Mouse (Mus musculus): Measurements from ENCODE around the gene Spata6. TPM values are rescaled to one million over a fixed set of nuclear protein-coding genes. Genes with fewer than 3 reads are reported as not detected.

Gene Spata6
- polyA plus RNA-seq (2015; fragmentation: Nextera tagmentation; extraction: Ambion mirVana), result 2.9 and 3.0 TPM in 2 replicates

GRCm38 (mm10) chr4:111719776-111720661 lies at the start of gene Spata6:
Gene Spata6, plus strand, starts transcription at chr4:111719984.
- peak within 1 kb of the TSS; percentile 62 for H3K9ac ChIP-seq (ENCODE audit: low read depth, low read length)
- H3K27ac ChIP-seq (ENCODE audit: low read length), result peak within 1 kb of the TSS; percentile 71
- H3K27me3 ChIP-seq (ENCODE audit: control insufficient read depth, insufficient read depth, low read depth, low read length), result no peaks in the 10 kb centered on the region
- no peaks in the 10 kb centered on the region for H3K9me3 ChIP-seq (replicated peaks; ENCODE audit: control insufficient read depth, low read length)
- peak; percentile 96 for ATAC-seq (ENCODE audit: low read depth)
- peak within 1 kb of the TSS; percentile 69 for H3K4me3 ChIP-seq (ENCODE audit: low read depth, low read length)
- H3K4me1 ChIP-seq (ENCODE audit: control insufficient read depth, low read depth, low read length), result peaks cover 2% of the 10 kb centered on the region; the same call in 1 of the 2 replicates
- 1% methylated on average over 50 of the region's 50 CpGs for WGBS (ENCODE audit: insufficient replicate concordance)
- peak within 1 kb of the TSS; percentile 79 for H3K4me2 ChIP-seq (ENCODE audit: low read depth, low read length)
- H3K36me3 ChIP-seq (ENCODE audit: control insufficient read depth, insufficient read depth), result no peaks in the 10 kb centered on the region

GRCm38 (mm10) chr4:111670566-111671421 lies 49.0 kb upstream of the Spata6 start:
- Histone ChIP-seq H3K36me3 (ENCODE audit: control insufficient read depth, insufficient read depth) (no peaks in the 10 kb centered on the region), H3K9me3 (replicated peaks; ENCODE audit: control insufficient read depth, low read length) (no peaks in the 10 kb centered on the region), H3K4me1 (ENCODE audit: control insufficient read depth, low read depth, low read length) (no peaks in the 10 kb centered on the region), H3K4me2 (ENCODE audit: low read depth, low read length) (no peak overlapping the region), H3K4me3 (ENCODE audit: low read depth, low read length) (no peak overlapping the region), H3K27me3 (ENCODE audit: control insufficient read depth, insufficient read depth, low read depth, low read length) (no peaks in the 10 kb centered on the region), H3K27ac (ENCODE audit: low read length) (no peak overlapping the region), H3K9ac (ENCODE audit: low read depth, low read length) (no peak overlapping the region)
- WGBS (ENCODE audit: insufficient replicate concordance), result 33% methylated on average over 12 of the region's 12 CpGs
- no peak for ATAC-seq (ENCODE audit: low read depth)

GRCm38 (mm10) chr4:111671440-111671839 lies 48.3 kb upstream of the Spata6 start:
- Histone ChIP-seq H3K9ac (ENCODE audit: low read depth, low read length) (no peak overlapping the region), H3K4me2 (ENCODE audit: low read depth, low read length) (no peak overlapping the region), H3K4me3 (ENCODE audit: low read depth, low read length) (no peak overlapping the region), H3K36me3 (ENCODE audit: control insufficient read depth, insufficient read depth) (no peaks in the 10 kb centered on the region), H3K27me3 (ENCODE audit: control insufficient read depth, insufficient read depth, low read depth, low read length) (no peaks in the 10 kb centered on the region), H3K27ac (ENCODE audit: low read length) (no peak overlapping the region), H3K4me1 (ENCODE audit: control insufficient read depth, low read depth, low read length) (no peaks in the 10 kb centered on the region), H3K9me3 (replicated peaks; ENCODE audit: control insufficient read depth, low read length) (no peaks in the 10 kb centered on the region)
- no peak for ATAC-seq (ENCODE audit: low read depth)
- WGBS (ENCODE audit: insufficient replicate concordance), result 41% methylated on average over 4 of the region's 4 CpGs

GRCm38 (mm10) chr4:111673904-111674303 lies 45.9 kb upstream of the Spata6 start:
- no peak for ATAC-seq (ENCODE audit: low read depth)
- Histone ChIP-seq H3K4me3 (ENCODE audit: low read depth, low read length) (no peak overlapping the region), H3K9ac (ENCODE audit: low read depth, low read length) (no peak overlapping the region), H3K9me3 (replicated peaks; ENCODE audit: control insufficient read depth, low read length) (no peaks in the 10 kb centered on the region), H3K27me3 (ENCODE audit: control insufficient read depth, insufficient read depth, low read depth, low read length) (no peaks in the 10 kb centered on the region), H3K4me1 (ENCODE audit: control insufficient read depth, low read depth, low read length) (no peaks in the 10 kb centered on the region), H3K36me3 (ENCODE audit: control insufficient read depth, insufficient read depth) (no peaks in the 10 kb centered on the region), H3K4me2 (ENCODE audit: low read depth, low read length) (no peak overlapping the region), H3K27ac (ENCODE audit: low read length) (no peak overlapping the region)

GRCm38 (mm10) chr4:111681926-111682325 lies 37.9 kb upstream of the Spata6 start:
- Histone ChIP-seq H3K4me1 (ENCODE audit: control insufficient read depth, low read depth, low read length) (no peaks in the 10 kb centered on the region), H3K27me3 (ENCODE audit: control insufficient read depth, insufficient read depth, low read depth, low read length) (no peaks in the 10 kb centered on the region), H3K36me3 (ENCODE audit: control insufficient read depth, insufficient read depth) (no peaks in the 10 kb centered on the region), H3K27ac (ENCODE audit: low read length) (no peak overlapping the region), H3K9me3 (replicated peaks; ENCODE audit: control insufficient read depth, low read length) (no peaks in the 10 kb centered on the region), H3K4me2 (ENCODE audit: low read depth, low read length) (no peak overlapping the region), H3K9ac (ENCODE audit: low read depth, low read length) (no peak overlapping the region), H3K4me3 (ENCODE audit: low read depth, low read length) (no peak overlapping the region)
- WGBS (ENCODE audit: insufficient replicate concordance), result 68% methylated on average over 5 of the region's 5 CpGs
- ATAC-seq (ENCODE audit: low read depth), result no peak

GRCm38 (mm10) chr4:111682793-111683192 lies 37.0 kb upstream of the Spata6 start:
- Histone ChIP-seq H3K27me3 (ENCODE audit: control insufficient read depth, insufficient read depth, low read depth, low read length) (no peaks in the 10 kb centered on the region), H3K27ac (ENCODE audit: low read length) (no peak overlapping the region), H3K4me1 (ENCODE audit: control insufficient read depth, low read depth, low read length) (no peaks in the 10 kb centered on the region), H3K4me2 (ENCODE audit: low read depth, low read length) (no peak overlapping the region), H3K9ac (ENCODE audit: low read depth, low read length) (no peak overlapping the region), H3K9me3 (replicated peaks; ENCODE audit: control insufficient read depth, low read length) (no peaks in the 10 kb centered on the region), H3K36me3 (ENCODE audit: control insufficient read depth, insufficient read depth) (no peaks in the 10 kb centered on the region), H3K4me3 (ENCODE audit: low read depth, low read length) (no peak overlapping the region)
- 46% methylated on average over 3 of the region's 3 CpGs for WGBS (ENCODE audit: insufficient replicate concordance)
- no peak for ATAC-seq (ENCODE audit: low read depth)

GRCm38 (mm10) chr4:111683843-111684242 lies 35.9 kb upstream of the Spata6 start:
- Histone ChIP-seq H3K27ac (ENCODE audit: low read length) (no peak overlapping the region), H3K9ac (ENCODE audit: low read depth, low read length) (no peak overlapping the region), H3K9me3 (replicated peaks; ENCODE audit: control insufficient read depth, low read length) (no peaks in the 10 kb centered on the region), H3K36me3 (ENCODE audit: control insufficient read depth, insufficient read depth) (no peaks in the 10 kb centered on the region), H3K4me1 (ENCODE audit: control insufficient read depth, low read depth, low read length) (no peaks in the 10 kb centered on the region), H3K4me2 (ENCODE audit: low read depth, low read length) (no peak overlapping the region), H3K4me3 (ENCODE audit: low read depth, low read length) (no peak overlapping the region), H3K27me3 (ENCODE audit: control insufficient read depth, insufficient read depth, low read depth, low read length) (no peaks in the 10 kb centered on the region)
- WGBS (ENCODE audit: insufficient replicate concordance), result 65% methylated on average over 5 of the region's 5 CpGs
- ATAC-seq (ENCODE audit: low read depth), result no peak

GRCm38 (mm10) chr4:111685951-111686350 lies 33.8 kb upstream of the Spata6 start:
- 64% methylated on average over 2 of the region's 2 CpGs for WGBS (ENCODE audit: insufficient replicate concordance)
- Histone ChIP-seq H3K4me1 (ENCODE audit: control insufficient read depth, low read depth, low read length) (no peaks in the 10 kb centered on the region), H3K4me3 (ENCODE audit: low read depth, low read length) (no peak overlapping the region), H3K9ac (ENCODE audit: low read depth, low read length) (no peak overlapping the region), H3K27me3 (ENCODE audit: control insufficient read depth, insufficient read depth, low read depth, low read length) (no peaks in the 10 kb centered on the region), H3K9me3 (replicated peaks; ENCODE audit: control insufficient read depth, low read length) (no peaks in the 10 kb centered on the region), H3K4me2 (ENCODE audit: low read depth, low read length) (no peak overlapping the region), H3K36me3 (ENCODE audit: control insufficient read depth, insufficient read depth) (no peaks in the 10 kb centered on the region), H3K27ac (ENCODE audit: low read length) (no peak overlapping the region)
- no peak for ATAC-seq (ENCODE audit: low read depth)

- no peak for ATAC-seq (ENCODE audit: low read depth)
Measured at GRCm38 (mm10) chr4:111686951-111687350, 32.8 kb upstream of the Spata6 start.

More at GRCm38 (mm10) chr4:111686951-111687350, 32.8 kb upstream of the Spata6 start:
- WGBS (ENCODE audit: insufficient replicate concordance), result 10% methylated on average over 9 of the region's 9 CpGs
- no peak overlapping the region for H3K27ac ChIP-seq (ENCODE audit: low read length)
- H3K4me3 ChIP-seq (ENCODE audit: low read depth, low read length), result no peak overlapping the region
- H3K4me1 ChIP-seq (ENCODE audit: control insufficient read depth, low read depth, low read length), result no peaks in the 10 kb centered on the region
- H3K36me3 ChIP-seq (ENCODE audit: control insufficient read depth, insufficient read depth), result no peaks in the 10 kb centered on the region
- no peaks in the 10 kb centered on the region for H3K9me3 ChIP-seq (replicated peaks; ENCODE audit: control insufficient read depth, low read length)
- peak overlapping the region; percentile 10; the same call in 1 of the 2 replicates for H3K4me2 ChIP-seq (ENCODE audit: low read depth, low read length)
- H3K27me3 ChIP-seq (ENCODE audit: control insufficient read depth, insufficient read depth, low read depth, low read length), result no peaks in the 10 kb centered on the region
- no peak overlapping the region for H3K9ac ChIP-seq (ENCODE audit: low read depth, low read length)

Data from liver, embryonic 16.5 days (tissue).